Mouse (Mus musculus): ENCODE results near the gene Unc50.

Gene Unc50

GRCm38 (mm10) chr1:37429366-37430296 is at the start of gene Unc50, which contains the start of gene Coa5:
TSS of gene Unc50 (plus strand) at chr1:37430139.
TSS of gene Coa5 (minus strand) at chr1:37430103.
- DNase-seq (ENCODE audit: low read depth in 2 of 2, low spot score in 2 of 2), result peak; percentile 86 to 89

- no peak for DNase-seq (ENCODE audit: low read depth in 2 of 2, low spot score in 2 of 2)
Measured at GRCm38 (mm10) chr1:37380913-37381312, 49.0 kb upstream of the Unc50 start.

- no peak for DNase-seq (ENCODE audit: low read depth in 2 of 2, low spot score in 2 of 2)
Measured at GRCm38 (mm10) chr1:37384304-37384703, 45.6 kb upstream of the Unc50 start.

GRCm38 (mm10) chr1:37386448-37386971 is 43.4 kb upstream of the Unc50 start:
- no peak for DNase-seq (ENCODE audit: low read depth in 2 of 2, low spot score in 2 of 2)

- DNase-seq (ENCODE audit: low read depth in 2 of 2, low spot score in 2 of 2), result no peak
Measured at GRCm38 (mm10) chr1:37393174-37393573, 36.8 kb upstream of the Unc50 start.

- no peak for DNase-seq (ENCODE audit: low read depth in 2 of 2, low spot score in 2 of 2)
Measured at GRCm38 (mm10) chr1:37396481-37396880, 33.5 kb upstream of the Unc50 start.

- no peak for DNase-seq (ENCODE audit: low read depth in 2 of 2, low spot score in 2 of 2)
Measured at GRCm38 (mm10) chr1:37398961-37399360, 31.0 kb upstream of the Unc50 start.

GRCm38 (mm10) chr1:37399734-37400133 is 30.2 kb upstream of the Unc50 start:
- DNase-seq (ENCODE audit: low read depth in 2 of 2, low spot score in 2 of 2), result no peak

- DNase-seq (ENCODE audit: low read depth in 2 of 2, low spot score in 2 of 2), result peak; percentile 36 to 53
Measured at GRCm38 (mm10) chr1:37401687-37402086, 28.3 kb upstream of the Unc50 start.

GRCm38 (mm10) chr1:37405137-37405536 is 24.8 kb upstream of the Unc50 start:
- no peak for DNase-seq (ENCODE audit: low read depth in 2 of 2, low spot score in 2 of 2)

- no peak for DNase-seq (ENCODE audit: low read depth in 2 of 2, low spot score in 2 of 2)
Measured at GRCm38 (mm10) chr1:37407228-37407627, 22.7 kb upstream of the Unc50 start.

- DNase-seq (ENCODE audit: low read depth in 2 of 2, low spot score in 2 of 2), result no peak
Measured at GRCm38 (mm10) chr1:37408059-37408458, 21.9 kb upstream of the Unc50 start.

- DNase-seq (ENCODE audit: low read depth in 2 of 2, low spot score in 2 of 2), result no peak
Measured at GRCm38 (mm10) chr1:37408678-37409077, 21.3 kb upstream of the Unc50 start.

- no peak for DNase-seq (ENCODE audit: low read depth in 2 of 2, low spot score in 2 of 2)
Measured at GRCm38 (mm10) chr1:37409647-37410046, 20.3 kb upstream of the Unc50 start.

GRCm38 (mm10) chr1:37415394-37415793 is 14.5 kb upstream of the Unc50 start:
- DNase-seq (ENCODE audit: low read depth in 2 of 2, low spot score in 2 of 2), result no peak

- peak; percentile 84 to 90 for DNase-seq (ENCODE audit: low read depth in 2 of 2, low spot score in 2 of 2)
Measured at GRCm38 (mm10) chr1:37419420-37419819, 10.5 kb upstream of the Unc50 start.

GRCm38 (mm10) chr1:37427144-37427875 is 2.6 kb upstream of the Unc50 start:
- DNase-seq (ENCODE audit: low read depth in 2 of 2, low spot score in 2 of 2), result no peak

- DNase-seq (ENCODE audit: low read depth in 2 of 2, low spot score in 2 of 2), result no peak
Measured at GRCm38 (mm10) chr1:37428911-37429310, 1.0 kb upstream of the Unc50 start.

GRCm38 (mm10) chr1:37430297-37430840 is 430 bp downstream of the Unc50 start:
- peak in 1 of 2 experiments; percentile 11 for DNase-seq (ENCODE audit: low read depth in 2 of 2, low spot score in 2 of 2)

- no peak for DNase-seq (ENCODE audit: low read depth in 2 of 2, low spot score in 2 of 2)
Measured at GRCm38 (mm10) chr1:37436419-37436818, 6.5 kb downstream of the Unc50 start.
